Mouse (Mus musculus) testis, adult 2 months (tissue): Measurements from ENCODE around the gene Olfr649. TPM values are rescaled to one million over a fixed set of nuclear protein-coding genes. Genes with fewer than 3 reads are reported as not detected.

Experiments
- H3K27ac ChIP-seq: fragments of 200-500 bp; 2 replicates; pipeline ENCODE4 v1.5.1; 2012; ENCODE audit warnings: low read depth, low read length; ENCODE audit not compliant: control insufficient read depth, insufficient read depth
- H3K27me3 ChIP-seq: fragments of 200-500 bp; 2 replicates; pipeline ENCODE4 v1.6.1; 2012; ENCODE audit warnings: mild to moderate bottlenecking, low read length, moderate library complexity; ENCODE audit not compliant: control insufficient read depth, insufficient read depth
- H3K36me3 ChIP-seq: fragments of 200-500 bp; 2 replicates; pipeline ENCODE4 v1.6.1; 2012; ENCODE audit warnings: mild to moderate bottlenecking, low read length; ENCODE audit not compliant: control insufficient read depth, insufficient read depth
- H3K4me1 ChIP-seq: fragments of 200-500 bp; 2 replicates; pipeline ENCODE4 v1.6.1; 2012; ENCODE audit warnings: low read length; ENCODE audit not compliant: control insufficient read depth, insufficient read depth
- H3K4me3 ChIP-seq: fragments of 200-500 bp; 2 replicates; pipeline ENCODE4 v1.5.1; 2012; ENCODE audit warnings: low read depth, mild to moderate bottlenecking, low read length, moderate library complexity, mixed read lengths; ENCODE audit not compliant: control insufficient read depth
- CTCF ChIP-seq: fragments of 200-500 bp; IDR thresholded peaks from 2 replicates; pipeline ENCODE4 v1.5.1; 2012; ENCODE audit warnings: low read depth, mild to moderate bottlenecking, inconsistent platforms, low read length, moderate library complexity; ENCODE audit not compliant: control insufficient read depth, insufficient read depth, insufficient replicate concordance
- POLR2A ChIP-seq: fragments of 200-500 bp; IDR thresholded peaks from 2 replicates; pipeline ENCODE4 v1.6.1; 2012; ENCODE audit warnings: low read depth, mild to moderate bottlenecking, inconsistent platforms, low read length, moderate library complexity; ENCODE audit not compliant: control insufficient read depth
- polyA plus RNA-seq: library from polyadenylated mRNA; depleted of rRNA; stranded (reverse); fragments of >200 nt; gene quantifications from 2 replicates; pipeline ENCODE4 v1.2.3, GENCODE M21; 2012; rRNA removed

Gene Olfr649
- polyA plus RNA-seq, result not detected in 2 replicates

GRCm38 (mm10) chr7:104195885-104196284 is at the start of gene Olfr649:
Olfr649 (minus strand) TSS chr7:104195985.
- Histone ChIP-seq H3K4me1 (no peaks in the 10 kb centered on the region), H3K27ac (no peak within 1 kb of the TSS)
- TF ChIP-seq CTCF, result no peak
- no peak for TF ChIP-seq POLR2A

GRCm38 (mm10) chr7:104244287-104245181 is 48.7 kb upstream of the Olfr649 start, which contains the start of gene Trim34a:
Trim34a (plus strand) TSS chr7:104244457.
- H3K4me3 ChIP-seq, result peak within 1 kb of the TSS; percentile 87
- H3K27me3 ChIP-seq, result no peaks in the 10 kb centered on the region
- H3K27ac ChIP-seq, result peak within 1 kb of the TSS; percentile 76
- H3K36me3 ChIP-seq, result no peaks in the 10 kb centered on the region
- TF ChIP-seq CTCF (no peak), POLR2A (no peak)
- H3K4me1 ChIP-seq, result no peaks in the 10 kb centered on the region; the same call in 1 of the 2 replicates

More at GRCm38 (mm10) chr7:104195885-104196284, at the start of gene Olfr649:
- no peak within 1 kb of the TSS for H3K4me3 ChIP-seq
- H3K27me3 ChIP-seq, result no peaks in the 10 kb centered on the region
- no peaks in the 10 kb centered on the region for H3K36me3 ChIP-seq

- no peak overlapping the region for H3K4me3 ChIP-seq
- H3K27me3 ChIP-seq, result no peaks in the 10 kb centered on the region
- H3K36me3 ChIP-seq, result no peaks in the 10 kb centered on the region
- no peak overlapping the region for H3K27ac ChIP-seq
- no peaks in the 10 kb centered on the region; the same call in 1 of the 2 replicates for H3K4me1 ChIP-seq
- no peak for TF ChIP-seq POLR2A
- no peak for TF ChIP-seq CTCF
Measured at GRCm38 (mm10) chr7:104243616-104244015, 47.8 kb upstream of the Olfr649 start.

GRCm38 (mm10) chr7:104240857-104241256 is 45.1 kb upstream of the Olfr649 start:
- TF ChIP-seq CTCF (no peak), POLR2A (no peak)
- H3K4me1 ChIP-seq, result no peaks in the 10 kb centered on the region; the same call in 1 of the 2 replicates
- no peak overlapping the region for H3K4me3 ChIP-seq
- H3K27me3 ChIP-seq, result no peaks in the 10 kb centered on the region
- no peaks in the 10 kb centered on the region for H3K36me3 ChIP-seq
- H3K27ac ChIP-seq, result no peak overlapping the region

GRCm38 (mm10) chr7:104231203-104231602 is 35.4 kb upstream of the Olfr649 start:
- Histone ChIP-seq H3K27ac (no peak overlapping the region), H3K27me3 (no peaks in the 10 kb centered on the region), H3K36me3 (no peaks in the 10 kb centered on the region), H3K4me3 (no peak overlapping the region), H3K4me1 (no peaks in the 10 kb centered on the region)
- TF ChIP-seq POLR2A, result no peak
- TF ChIP-seq CTCF, result peak; percentile 53; the same call in 1 of the 2 replicates

- Histone ChIP-seq H3K4me3 (peak within 1 kb of the TSS; percentile 88), H3K4me1 (no peaks in the 10 kb centered on the region; the same call in 1 of the 2 replicates), H3K27me3 (no peaks in the 10 kb centered on the region), H3K36me3 (no peaks in the 10 kb centered on the region), H3K27ac (peak within 1 kb of the TSS; percentile 65; the same call in 1 of the 2 replicates)
- TF ChIP-seq CTCF (no peak), POLR2A (peak; percentile 53; the same call in 1 of the 2 replicates)
Measured at GRCm38 (mm10) chr7:104218701-104219569, 23.1 kb upstream of the Olfr649 start, which contains the start of gene Trim6. Trim6 (plus strand) TSS chr7:104218793.

GRCm38 (mm10) chr7:104217881-104218280 is 22.1 kb upstream of the Olfr649 start:
- TF ChIP-seq POLR2A, result no peak
- no peak for TF ChIP-seq CTCF
- Histone ChIP-seq H3K27me3 (no peaks in the 10 kb centered on the region), H3K27ac (no peak overlapping the region), H3K4me1 (no peaks in the 10 kb centered on the region; the same call in 1 of the 2 replicates), H3K36me3 (no peaks in the 10 kb centered on the region), H3K4me3 (no peak overlapping the region)
